Mouse (Mus musculus) spleen, adult 18-20 months (tissue): ENCODE results near the gene Rnf207.

Source experiments
- DNase-seq, 2 experiments: peaks; one replicate each; pipeline ENCODE4 v3.0.0; 2022; ENCODE audit warnings: mixed read lengths in 2 of 2

Rnf207 gene

DNA sequence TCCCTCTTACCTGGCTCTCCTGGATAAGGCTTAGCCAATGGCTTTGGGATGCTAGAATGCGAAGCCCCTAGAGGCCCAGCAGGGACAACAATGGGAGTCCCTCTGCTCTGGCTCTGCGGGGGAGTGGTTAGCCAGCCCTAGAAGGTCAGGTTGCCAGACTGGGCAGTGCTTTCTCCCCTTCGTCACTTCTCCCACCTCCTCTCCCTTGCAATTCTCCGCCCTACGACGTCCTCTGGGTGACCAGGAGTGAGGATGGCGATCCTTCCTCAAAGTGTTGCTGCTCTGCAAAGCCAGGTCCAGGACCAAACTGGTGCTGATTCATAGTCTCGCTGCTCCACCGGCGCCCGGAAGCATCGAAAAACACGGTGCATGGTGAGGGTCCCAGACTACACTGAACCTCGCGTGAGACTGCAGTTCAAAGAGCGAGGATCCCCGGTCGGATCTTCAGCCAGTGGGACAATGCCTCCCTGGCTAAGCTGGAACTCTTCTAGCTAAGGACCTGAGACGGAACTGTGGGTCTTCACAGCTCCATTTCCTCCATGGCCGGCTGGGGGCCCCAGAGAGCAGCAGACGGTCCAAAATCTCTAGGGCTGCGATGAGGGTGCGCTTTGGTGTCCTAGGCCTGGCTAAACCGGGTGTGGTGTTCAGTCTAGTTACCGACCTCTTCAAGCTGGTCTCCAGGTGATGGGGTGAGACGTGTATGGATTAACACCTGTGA, at the start of gene Rnf207:
Gene Rnf207, minus strand, starts transcription at position 477 of the 718 bp plus-strand sequence.
- peak; percentile 32 to 69 for DNase-seq

DNA sequence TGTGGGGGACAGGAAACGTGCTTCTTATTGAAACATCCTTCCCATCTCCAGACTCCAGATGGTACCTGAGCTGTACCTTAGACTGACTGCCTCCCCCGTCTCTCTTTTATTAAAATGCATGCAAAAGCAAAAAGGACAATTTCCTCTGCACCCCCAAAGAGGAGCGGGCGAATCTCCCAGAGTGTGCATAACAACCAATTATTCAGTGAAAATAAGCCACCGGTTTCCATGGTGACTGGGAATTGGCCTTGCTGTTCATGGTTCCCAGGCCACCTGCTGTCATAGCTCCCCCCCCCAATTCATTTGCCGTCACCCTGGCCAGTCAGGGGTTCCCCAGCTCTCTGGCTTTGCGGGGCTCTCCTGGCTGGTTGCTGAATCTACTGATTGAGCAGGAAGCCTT, 46.4 kb upstream of the Rnf207 start:
- no peak for DNase-seq

DNA sequence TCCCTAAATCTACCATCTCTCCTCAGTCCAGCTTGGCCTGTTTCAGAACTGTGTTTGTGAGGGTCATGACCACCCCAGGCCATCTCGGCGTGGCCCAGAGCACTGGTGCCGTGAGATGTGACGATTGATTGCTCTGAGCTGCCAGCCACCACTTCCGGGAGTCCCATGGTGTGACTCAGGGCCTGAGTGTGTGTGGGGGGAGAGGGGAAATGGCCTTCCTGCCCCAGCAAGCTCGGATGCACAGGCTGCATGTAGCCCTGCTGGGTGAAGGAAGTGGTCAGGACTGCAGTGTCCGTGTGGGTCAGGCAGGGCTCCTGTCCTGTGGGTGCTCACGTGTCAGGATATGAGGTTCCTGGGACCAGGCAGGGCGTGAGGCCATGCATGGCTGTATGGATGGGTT, 43.4 kb upstream of the Rnf207 start:
- no peak for DNase-seq

DNA sequence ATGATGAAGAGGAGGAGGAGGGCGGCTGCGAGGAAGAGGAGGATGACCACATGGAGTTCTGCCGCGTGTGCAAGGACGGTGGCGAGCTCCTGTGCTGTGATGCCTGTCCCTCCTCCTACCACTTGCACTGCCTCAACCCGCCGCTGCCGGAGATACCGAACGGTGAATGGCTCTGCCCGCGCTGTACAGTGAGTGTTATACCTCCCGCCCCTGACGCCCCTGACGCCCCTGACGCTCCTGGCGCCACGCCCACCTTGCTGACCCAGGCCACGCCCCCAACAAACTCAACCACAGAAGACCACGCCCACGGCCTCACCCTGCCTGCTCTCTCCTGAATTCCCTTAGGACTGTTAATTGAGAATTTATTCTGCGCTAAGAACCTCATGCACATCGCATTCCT, 42.1 kb upstream of the Rnf207 start:
- DNase-seq, result peak in 1 of 2 experiments; percentile 24

DNA sequence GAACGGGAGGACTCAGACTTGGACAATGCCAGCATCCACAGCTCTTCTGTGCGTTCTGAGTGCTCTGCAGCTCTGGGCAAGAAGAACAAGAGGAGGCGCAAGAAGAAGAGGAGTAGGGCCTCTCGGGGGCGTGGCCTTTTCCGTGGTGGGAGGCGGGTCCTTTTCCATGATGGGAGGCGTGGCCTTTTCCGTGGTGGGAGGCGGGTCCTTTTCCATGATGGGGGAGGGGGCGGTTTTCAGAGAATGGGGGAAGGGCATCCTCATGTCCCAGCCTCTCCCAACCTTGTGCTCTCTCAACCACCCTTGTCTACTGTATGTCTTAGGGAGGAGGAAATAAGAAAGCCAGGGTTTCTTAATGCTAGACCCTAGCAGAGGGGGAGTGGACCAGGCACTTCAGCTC, 40.9 kb upstream of the Rnf207 start:
- DNase-seq, result no peak

DNA sequence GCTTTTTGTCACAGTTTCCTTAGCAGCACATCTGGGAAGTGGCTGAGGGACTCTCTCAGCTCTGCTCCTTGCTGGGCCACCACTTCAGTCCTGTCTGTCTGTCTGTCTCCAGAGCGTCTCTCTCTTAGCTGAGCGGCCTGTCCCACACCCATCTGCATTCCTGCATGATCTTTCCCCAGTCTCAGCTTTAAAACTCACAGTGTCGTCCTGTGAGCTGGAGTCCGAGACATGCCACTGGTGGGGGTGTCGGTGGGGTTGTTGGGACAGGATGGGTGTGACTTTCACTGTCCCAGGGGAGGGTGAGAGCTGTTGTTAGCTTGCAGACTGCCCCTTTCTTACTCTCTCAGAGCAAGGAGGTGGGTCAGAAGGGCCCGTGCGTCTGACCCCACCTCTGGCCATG, 36.9 kb upstream of the Rnf207 start:
- DNase-seq, result no peak

DNA sequence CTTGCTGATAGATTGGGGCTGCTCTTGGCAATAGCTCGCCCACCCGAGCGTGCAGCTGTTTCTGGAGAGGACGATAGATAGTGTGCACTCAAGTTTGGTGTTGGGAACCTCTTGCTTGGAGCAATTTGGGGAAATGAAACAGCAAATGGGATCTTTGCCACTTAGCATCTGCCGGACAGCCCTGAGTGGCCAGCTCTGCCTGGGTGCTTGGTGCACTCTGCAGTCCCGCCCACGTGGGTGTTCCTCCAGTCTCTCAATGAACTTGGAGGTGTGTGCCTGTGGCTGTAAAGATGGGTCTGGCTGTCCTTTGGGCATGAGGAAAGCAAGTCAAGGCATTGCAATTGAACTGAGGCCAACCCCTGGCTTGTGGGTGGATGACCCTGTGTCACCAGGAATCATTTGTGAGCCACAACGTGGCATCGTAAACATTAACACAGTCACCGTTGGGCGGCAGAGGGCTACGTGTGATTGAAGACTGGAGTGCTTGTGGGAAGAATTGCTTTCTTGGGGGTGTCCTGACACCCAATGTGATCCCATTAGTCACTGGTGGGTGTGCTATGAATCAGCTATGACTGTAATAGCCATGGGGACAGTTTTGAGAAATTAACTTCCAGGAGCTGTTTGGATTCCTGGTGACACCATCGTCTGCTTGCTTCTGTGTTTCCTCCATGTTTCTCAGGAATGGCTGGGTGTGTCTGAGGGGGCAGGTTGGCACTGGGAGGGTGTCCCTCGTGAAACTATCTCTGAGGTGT, 35.3 kb upstream of the Rnf207 start:
- DNase-seq, result no peak

DNA sequence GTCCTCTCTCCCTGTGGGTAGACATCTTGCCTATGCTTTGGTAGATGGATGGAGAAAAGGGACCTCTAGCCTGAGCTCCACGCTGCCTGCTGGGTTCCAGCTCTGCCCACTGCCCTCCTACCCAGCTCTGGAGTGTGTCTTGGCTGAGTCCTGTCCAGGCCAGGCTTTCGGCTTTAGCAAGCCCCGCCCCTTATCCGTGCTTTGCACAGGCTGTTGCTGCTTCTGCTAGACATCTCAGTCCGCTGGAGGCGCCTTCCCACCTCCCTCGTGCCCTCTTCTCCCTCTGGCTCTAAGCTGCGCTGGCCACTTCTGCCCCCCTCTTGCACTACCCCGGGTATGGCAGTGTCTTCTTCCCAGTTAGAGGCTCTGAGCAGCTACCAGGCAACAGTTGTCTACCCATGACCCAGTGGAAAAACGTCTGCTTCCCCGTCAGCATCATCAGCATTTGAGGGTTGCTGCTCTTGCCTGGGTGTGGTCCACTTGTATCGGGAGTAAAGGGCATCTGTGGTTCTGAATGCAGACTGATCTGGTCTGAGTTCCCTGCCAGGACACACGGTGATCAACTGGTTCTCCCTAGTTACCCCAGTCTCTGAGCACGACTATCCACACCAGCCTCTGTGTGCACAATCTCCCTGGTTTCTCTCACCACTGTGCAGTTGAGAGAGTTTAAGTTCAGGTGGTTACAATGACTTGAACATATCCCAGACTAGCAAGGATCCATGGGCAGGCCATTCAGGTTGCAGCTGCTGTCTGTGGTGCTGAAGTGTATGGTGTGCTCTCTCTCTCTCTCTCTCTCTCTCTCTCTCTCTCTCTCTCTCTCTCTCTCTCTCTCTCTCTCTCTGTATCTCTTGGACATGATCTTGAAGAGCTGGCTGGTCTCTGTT, 32.9 kb upstream of the Rnf207 start:
- no peak for DNase-seq

DNA sequence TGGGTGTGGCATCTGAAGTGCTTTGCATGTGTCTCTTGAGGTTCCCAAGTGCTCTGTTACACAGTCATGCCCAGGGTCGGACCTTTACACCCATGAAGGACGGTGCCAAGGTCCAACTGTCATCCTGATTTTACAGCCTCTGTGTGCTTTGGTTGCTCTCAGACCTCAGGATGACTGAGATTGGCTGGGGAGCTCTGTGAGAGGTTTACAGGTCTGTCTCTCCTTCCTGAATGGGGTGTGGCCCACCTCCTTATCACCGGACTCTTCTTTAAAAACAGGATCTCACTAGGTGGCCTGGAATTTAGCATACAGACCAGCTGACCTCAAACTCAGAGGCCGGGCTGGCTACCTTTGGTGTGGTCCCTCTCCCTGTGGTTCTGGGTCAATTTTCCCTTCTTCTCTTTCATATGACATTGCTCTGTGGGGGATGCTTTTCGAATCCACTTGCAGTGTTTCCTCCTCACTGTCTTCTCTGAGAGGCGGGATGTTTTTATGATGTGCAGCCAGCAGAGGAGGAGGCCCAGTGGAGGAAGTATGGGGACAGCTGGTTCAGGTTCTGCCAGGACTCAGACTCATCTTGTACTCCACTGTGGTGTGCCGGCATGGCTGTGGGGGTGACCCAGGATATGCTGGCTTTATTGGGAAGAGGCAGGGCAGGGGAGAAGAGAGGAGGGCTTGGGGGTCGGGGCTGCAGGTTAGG, 32.1 kb upstream of the Rnf207 start:
- DNase-seq, result no peak

DNA sequence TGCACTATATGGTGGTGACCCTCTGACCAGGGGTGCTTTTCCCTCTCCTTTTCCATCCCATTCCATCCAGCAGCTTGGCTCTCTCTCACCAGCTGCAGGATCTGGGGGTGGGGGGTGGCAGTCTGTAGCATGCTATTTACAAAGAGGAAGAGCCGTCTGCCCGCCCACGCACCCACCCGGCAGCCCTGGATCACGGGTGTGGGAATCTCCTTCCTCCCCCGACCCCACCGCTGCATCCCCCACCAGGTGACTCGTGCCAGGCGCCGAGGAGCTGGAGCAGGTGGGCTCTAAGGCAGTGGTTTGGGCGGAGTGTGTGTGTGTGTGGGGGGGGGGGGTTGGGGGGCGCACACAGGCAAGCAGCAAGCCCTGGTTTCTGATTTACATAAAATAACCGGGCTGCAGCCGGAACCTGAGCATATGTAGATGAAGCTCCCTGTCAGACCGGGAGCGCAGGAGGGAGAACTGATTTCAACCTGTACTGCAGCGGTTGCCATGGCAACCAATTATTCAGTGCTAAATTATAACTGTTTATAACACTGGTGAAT, 31.1 kb upstream of the Rnf207 start:
- DNase-seq, result no peak

DNA sequence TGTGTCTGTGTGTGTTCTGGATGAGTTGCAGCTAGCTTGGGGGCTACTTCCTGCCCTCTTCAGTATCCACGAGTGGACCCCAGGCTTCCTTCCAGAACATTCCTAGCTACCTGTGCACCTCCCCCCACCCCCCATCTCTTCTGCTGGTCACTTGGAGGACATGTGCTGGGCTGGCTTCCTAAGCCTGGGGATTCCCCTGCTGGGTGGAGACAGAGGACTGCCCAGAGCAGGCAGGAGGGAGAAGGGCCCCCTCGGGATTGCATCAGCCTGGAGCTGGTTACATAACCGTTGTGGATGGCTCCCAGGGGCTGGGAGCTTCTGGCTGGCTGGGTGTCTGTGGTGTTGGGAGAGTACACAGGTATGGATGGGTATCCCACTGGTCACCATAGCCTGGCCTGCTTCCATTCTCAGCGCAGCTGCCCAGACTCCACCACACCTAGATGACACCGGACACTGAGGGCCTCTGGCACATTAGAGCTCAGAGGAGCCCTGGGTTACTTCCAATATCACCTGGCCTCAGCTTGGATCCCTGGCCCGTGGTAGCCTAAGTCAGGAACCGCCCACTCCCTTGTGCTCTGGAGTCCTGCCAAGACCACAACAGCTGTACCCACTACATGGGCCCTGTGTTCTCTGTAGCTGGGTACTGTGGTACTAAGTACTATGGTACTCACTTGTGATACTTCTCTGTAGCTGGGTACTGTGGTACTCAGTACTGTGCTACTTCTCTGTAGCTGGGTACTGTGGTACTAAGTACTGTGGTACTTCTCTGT, 26.5 kb upstream of the Rnf207 start:
- DNase-seq, result no peak

DNA sequence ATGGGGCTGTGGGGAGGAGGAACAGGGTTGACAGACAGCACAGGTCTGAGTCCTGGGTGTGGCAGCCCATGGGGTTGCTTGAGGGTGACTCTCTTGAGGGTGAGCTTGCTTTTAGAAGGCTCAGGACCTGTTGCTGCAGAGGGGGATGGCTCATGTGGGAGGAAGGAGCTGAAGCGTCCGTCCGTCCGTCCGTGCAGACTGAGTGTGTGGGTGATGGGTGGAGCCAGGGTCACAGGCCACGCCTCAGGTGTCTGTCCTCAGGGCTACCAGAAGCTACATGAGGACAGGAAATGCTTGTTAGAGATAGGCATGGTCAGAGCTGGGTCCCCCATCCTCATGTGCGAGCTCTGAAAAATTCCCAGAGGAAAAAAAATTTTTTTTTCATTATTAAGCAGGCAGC, 25.9 kb upstream of the Rnf207 start:
- DNase-seq, result no peak

DNA sequence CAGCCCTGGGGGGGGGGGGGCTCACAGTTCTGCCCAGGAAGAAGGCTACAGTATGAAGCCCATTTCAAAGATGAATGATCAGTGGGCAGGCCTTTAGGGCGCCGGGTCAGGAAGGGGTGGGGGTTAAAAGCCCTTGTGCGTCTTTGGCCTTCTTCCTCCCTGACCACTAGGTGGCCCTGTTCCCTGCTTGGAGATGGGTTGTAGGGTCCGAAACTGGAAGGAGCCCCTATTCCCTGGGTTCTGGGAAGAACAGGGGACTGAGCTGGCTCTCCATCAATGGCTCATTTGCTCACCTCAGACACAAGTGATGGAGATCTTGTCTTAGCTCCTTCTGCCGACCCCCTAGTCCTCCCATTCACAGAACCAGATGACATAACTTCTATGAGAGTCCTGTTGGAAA, 24.5 kb upstream of the Rnf207 start:
- no peak for DNase-seq

DNA sequence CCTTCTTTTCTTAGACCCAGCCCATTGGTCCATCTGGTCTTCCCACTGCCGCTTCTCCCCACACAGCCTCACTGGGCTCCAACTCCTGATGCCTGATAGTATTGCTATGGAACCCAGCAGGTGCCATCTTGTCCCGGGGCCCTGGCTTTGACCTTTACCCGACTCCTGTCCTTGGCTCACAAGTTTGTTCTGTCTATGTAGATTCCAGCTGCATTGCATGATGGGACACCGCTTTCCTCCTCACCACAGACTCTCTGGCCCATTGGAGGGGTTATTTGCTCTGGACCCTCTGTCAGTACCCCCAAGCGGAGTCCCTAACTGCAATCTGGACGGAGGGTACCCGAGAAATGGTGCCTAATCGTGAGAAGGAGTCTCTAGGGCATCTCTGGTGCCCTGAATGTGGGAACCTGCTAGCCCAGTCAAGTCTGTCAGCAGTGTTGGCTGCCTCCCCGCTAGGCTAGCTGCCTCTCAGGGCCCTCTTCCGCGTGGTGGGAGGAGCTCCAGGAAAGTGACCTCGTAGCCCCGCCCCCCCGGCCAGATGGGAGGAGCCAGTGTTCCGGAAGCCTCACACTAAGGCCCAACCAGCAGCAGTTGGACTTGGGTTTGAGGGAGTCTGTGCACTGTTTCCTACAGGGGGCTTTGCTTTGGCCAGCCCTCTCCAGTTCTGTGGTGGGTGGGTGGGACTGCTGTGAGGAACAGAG, 21.9 kb upstream of the Rnf207 start:
- DNase-seq, result no peak

DNA sequence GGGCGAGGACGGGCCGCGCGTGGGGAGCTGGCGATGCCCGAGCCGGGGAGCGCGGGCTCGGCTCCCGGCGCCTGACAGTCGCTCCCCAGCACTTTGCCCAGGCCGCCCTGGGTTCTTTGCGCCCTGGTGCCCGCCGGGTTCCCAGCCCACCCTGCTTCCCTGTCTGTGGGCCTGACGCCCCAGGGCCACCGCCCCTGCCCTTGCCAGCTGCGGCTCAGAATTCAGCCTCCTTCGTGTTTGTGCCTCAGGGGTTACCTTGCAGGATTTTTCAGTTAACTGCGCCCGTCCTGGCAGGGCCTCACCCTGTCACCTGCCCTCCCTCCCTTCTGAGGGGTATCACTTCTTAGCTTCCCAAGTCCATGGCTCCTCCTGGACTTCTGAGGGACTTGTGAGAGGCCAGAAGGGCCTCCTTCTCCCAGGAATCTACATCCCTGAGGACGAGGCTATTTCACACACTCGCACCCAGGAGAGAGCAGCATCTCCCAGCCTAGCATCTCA, 20.5 kb upstream of the Rnf207 start:
- DNase-seq, result no peak

DNA sequence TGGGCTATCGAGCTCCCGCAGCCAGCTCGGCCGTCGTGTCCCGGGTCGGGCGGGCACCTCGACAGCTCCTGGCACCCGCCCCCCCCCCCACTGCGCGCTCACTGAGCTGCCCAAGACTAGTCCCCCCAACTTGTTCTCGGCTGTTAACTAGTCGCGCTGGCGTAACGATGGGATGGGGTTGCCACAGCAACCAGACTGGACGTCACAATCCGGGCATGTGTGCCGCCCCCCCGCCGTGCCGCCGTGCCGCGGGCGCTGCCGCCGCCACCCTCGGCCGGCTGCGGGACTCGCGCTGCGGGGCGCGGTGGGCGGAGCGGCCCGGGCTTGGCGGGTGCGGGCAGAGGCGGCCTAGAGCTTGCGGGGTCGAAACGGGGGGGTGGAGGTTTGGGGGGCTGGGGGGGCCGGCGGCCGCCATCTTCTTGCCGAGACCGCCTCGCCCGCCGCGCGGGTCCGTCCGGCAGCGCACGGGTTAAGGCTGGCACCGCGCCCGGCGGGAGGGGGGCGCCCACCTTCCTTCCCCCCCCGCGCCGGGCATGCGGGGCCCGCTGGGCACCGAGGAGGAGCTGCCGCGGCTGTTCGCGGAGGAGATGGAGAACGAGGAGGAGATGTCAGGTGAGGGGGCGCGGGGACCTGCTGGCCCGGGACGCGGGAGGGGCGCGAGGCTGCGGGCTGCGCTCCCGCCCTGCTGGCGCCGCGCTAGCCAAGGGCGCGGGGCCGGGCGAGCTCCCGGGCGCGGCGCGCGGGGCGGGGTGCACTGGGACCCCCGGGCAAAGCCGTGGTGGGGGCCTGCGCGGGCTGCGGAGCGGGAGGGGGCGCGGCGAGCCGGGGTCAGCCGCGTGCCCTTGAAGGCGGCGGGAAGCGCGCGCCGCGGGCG, 19.9 kb upstream of the Rnf207 start, which contains the start of gene Chd5:
Gene Chd5, plus strand, starts transcription at position 233 of the 874 bp plus-strand sequence.
- DNase-seq, result no peak

DNA sequence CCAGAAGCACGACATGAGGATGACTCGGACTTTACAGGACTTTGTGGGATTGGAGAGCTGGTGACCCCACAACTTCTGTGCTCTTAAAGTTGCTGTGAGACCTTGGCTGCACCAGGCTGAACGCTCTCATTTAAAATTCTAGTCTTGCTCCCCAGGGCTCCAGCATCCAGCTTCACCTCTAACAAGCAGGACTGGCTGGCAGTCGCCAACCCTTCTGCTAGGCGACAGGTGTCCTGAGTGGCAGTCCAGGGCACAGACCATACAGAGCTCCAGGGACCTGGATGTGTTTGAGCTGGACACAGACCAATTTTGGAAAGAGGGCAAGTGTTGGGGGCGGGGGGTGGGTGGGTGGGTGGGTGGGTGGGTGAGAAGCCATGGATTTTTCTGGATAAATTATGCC, 19.0 kb upstream of the Rnf207 start:
- no peak for DNase-seq

DNA sequence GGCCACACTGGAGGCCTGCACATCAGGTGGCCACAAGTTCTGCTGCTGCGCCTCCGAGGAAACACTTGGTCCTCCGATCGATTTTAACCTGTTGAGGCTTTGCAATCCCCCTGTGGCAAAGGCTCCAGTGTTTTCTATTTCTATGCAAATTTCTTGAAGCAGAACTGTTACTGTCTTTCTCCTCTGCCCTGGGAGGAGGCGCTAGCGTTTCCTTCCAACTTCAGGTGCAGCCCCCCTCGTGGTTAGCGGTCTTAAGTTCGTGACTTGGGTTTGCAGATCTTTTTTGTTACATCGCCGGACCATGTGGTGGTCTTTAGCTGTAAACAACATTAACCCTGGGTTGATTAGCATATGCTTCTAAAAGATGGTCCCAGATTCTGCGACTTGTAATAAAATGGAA, 14.8 kb upstream of the Rnf207 start:
- DNase-seq, result no peak

DNA sequence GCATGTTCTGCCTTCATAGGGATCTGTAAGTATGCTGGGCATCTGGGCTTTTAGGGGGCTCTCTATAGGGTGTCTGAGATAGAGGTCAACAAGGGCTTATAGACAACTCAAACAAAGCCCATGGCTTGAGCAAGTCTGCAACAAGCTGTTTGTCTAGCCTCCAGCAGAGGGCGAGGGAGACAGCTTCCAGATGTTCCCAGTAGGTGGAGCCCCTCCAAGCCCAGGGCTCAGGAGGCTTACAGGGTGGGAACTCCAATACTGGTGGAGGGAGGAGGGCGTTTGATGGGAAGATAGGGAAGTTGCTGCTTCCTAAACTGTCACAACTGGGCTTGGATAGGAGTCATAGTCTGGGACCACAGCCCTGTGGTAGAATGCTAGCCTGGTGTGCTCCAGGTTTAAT, 14.2 kb upstream of the Rnf207 start:
- peak; percentile 34 to 59 for DNase-seq

DNA sequence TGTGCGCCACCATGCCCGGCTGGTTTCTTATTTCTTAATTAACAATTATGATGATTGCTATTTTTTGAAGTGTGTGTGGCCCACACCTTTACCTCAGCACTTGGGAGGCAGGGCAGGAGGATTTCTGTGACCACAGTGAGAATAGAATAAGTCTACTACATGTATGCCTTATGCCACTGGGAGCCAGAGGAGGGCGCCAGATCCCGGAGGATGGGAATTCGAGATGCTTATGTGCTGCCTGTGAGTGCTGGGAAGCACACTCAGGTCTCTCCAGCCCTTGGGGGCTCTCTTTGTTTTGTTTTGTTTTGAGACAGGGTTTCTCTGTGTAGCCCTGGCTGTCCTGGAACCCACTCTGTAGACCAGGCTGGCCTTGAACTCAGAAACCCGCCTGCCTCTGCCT, 9.9 kb upstream of the Rnf207 start:
- peak in 1 of 2 experiments; percentile 51 for DNase-seq
